Mouse (Mus musculus): ENCODE data around the gene Usp50. TPM values are rescaled to one million over a fixed set of nuclear protein-coding genes. Genes with fewer than 3 reads are reported as not detected.

The Usp50 gene
- polyA plus RNA-seq, 1 experiment from 2014 or later = 2.3 TPM

GRCm38 (mm10) chr2:126675169-126676121 lies 107.8 kb downstream of the Usp50 start:
- peak; percentile 96 for ATAC-seq (replicated peaks)
- H3K9me3 ChIP-seq = no peaks in the 10 kb centered on the region
- H3K27me3 ChIP-seq (replicated peaks) = no peaks in the 10 kb centered on the region
- H3K4me1 ChIP-seq = peaks cover 45% of the 10 kb centered on the region
- WGBS = under 1% methylated on average over 99 of the region's 99 CpGs
- H3K9ac ChIP-seq = peak overlapping the region; percentile 92
- peak overlapping the region; percentile 83 for H3K4me2 ChIP-seq
- peak overlapping the region; percentile 100 for H3K27ac ChIP-seq
- peaks cover 3% of the 10 kb centered on the region; the same call in 1 of the 2 replicates for H3K36me3 ChIP-seq (replicated peaks)
- H3K4me3 ChIP-seq = peak overlapping the region; percentile 68

GRCm38 (mm10) chr2:126674441-126675168 lies 108.7 kb downstream of the Usp50 start:
- Histone ChIP-seq H3K27me3 (replicated peaks) (no peaks in the 10 kb centered on the region), H3K27ac (peak overlapping the region; percentile 100), H3K36me3 (replicated peaks) (no peaks in the 10 kb centered on the region), H3K4me1 (peaks cover 45% of the 10 kb centered on the region), H3K9me3 (no peaks in the 10 kb centered on the region), H3K4me3 (peak overlapping the region; percentile 68), H3K4me2 (peak overlapping the region; percentile 83), H3K9ac (peak overlapping the region; percentile 92)
- WGBS = under 1% methylated on average over 63 of the region's 77 CpGs
- peak; percentile 73 for ATAC-seq (replicated peaks)

DNA sequence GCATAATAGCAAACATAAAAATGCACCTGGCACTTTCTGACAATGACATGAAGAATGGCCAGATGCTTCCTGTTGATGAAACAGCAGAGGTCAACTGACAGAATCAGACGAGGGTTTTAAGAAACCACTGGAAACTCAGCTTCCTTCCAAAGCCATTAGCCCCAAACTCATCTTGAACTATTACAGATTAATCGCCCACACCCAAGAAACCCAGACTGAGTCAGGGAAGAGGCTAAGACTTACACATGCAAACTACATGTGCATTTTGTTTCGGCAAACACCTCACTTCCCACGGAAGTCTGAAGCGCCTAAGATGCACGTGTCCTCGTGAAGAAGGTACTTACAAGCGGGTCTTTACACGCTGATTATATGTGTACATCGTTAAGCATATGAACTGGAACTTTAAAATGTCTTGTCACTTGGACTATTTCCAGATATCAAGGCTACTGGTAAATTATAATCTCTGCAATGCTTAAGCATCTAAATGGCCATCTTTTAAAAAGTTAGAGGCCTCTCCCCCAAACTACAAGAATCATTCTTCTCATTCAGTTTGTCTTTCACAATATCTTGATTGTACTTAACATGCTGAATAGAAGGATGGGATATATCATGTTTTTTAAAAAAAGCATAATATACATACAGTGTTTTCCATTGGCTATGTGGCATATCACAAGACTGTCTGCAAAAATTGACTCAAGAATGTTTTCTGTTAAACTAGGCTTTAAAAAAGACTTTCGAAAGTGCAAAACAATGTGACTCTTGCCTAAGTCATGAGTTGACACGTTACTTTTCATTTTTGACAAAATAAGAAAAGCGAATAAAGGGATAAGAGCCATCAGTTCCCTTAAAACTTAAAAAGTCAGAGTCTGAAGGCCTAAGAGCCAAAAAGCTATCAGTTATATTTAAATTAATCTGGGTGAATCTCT lies 109.7 kb downstream of the Usp50 start:
- 64% methylated on average over 13 of the region's 13 CpGs for WGBS
- H3K4me2 ChIP-seq = peak overlapping the region; percentile 83
- peak overlapping the region; percentile 68 for H3K4me3 ChIP-seq
- ATAC-seq (replicated peaks) = no peak
- H3K27me3 ChIP-seq (replicated peaks) = no peaks in the 10 kb centered on the region
- H3K9me3 ChIP-seq = no peaks in the 10 kb centered on the region
- peaks cover 45% of the 10 kb centered on the region for H3K4me1 ChIP-seq
- H3K27ac ChIP-seq = peak overlapping the region; percentile 100; the same call in 1 of the 2 replicates
- peak overlapping the region; percentile 92 for H3K9ac ChIP-seq
- H3K36me3 ChIP-seq (replicated peaks) = no peaks in the 10 kb centered on the region

DNA sequence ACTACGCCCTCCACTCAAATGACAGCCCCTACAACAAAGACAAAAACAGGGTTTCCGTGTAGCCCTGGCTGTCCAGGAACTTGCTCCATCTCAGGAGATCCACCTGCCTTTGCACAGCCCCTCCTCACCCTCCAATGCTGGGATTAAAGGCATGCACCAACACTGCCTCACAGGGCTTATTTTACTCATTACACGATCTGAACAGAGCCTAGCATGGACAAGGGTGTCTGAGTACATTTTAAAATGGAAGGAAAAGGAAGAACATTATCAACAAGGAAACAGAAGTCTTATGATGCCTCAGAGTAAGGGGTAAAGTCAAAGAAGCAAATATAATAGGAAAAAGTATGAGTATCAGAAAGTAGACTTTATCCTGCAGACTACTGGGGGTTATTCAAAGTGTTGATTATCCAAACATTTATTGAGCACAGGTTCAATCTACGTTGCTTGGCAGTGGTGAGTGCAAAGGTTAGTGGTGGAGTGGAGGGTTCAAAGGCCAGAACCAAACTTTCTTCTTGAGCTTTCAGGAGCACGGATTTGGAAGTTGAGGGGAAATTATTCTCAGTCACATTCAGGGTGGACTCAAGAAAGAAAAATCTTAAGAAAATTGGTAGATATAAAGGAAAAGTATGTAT lies 114.5 kb downstream of the Usp50 start:
- H3K27ac ChIP-seq = no peak overlapping the region
- H3K4me2 ChIP-seq = no peak overlapping the region
- WGBS = 95% methylated on average over 5 of the region's 5 CpGs
- H3K4me3 ChIP-seq = no peak overlapping the region
- ATAC-seq (replicated peaks) = no peak
- H3K9ac ChIP-seq = no peak overlapping the region
- peaks cover 25% of the 10 kb centered on the region for H3K4me1 ChIP-seq
- no peaks in the 10 kb centered on the region for H3K9me3 ChIP-seq
- H3K27me3 ChIP-seq (replicated peaks) = no peaks in the 10 kb centered on the region
- no peaks in the 10 kb centered on the region for H3K36me3 ChIP-seq (replicated peaks)

- no peak for ATAC-seq (replicated peaks)
- no peak overlapping the region for H3K9ac ChIP-seq
- H3K4me2 ChIP-seq = no peak overlapping the region
- no peaks in the 10 kb centered on the region for H3K4me1 ChIP-seq
- 92% methylated on average over 3 of the region's 3 CpGs for WGBS
- H3K9me3 ChIP-seq = no peaks in the 10 kb centered on the region
- H3K27ac ChIP-seq = no peak overlapping the region
- no peaks in the 10 kb centered on the region for H3K27me3 ChIP-seq (replicated peaks)
- H3K4me3 ChIP-seq = no peak overlapping the region
- H3K36me3 ChIP-seq (replicated peaks) = no peaks in the 10 kb centered on the region
These were observed 117.3 kb downstream of the Usp50 start for GRCm38 (mm10) chr2:126665984-126666383.

DNA sequence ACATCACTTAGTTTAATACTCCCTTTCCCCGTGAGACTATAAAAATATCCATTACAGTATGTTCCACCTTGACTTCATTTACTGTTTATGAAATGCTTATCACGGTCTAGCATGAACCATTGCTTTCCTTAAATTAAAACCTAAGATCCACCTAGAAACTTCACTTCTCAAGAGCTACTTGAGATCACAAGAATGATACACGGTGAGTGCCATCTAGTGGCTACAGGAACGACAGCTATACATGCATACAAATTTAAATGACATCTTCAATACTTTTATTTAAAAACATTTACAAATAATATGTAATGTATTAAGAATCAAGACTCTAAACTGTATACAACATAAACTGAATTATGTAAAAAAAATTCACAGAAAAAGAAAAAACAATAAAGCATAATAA lies 119.8 kb downstream of the Usp50 start:
- no peak overlapping the region for H3K4me2 ChIP-seq
- H3K27ac ChIP-seq = no peak overlapping the region
- 61% methylated on average over 4 of the region's 4 CpGs for WGBS
- H3K9me3 ChIP-seq = no peaks in the 10 kb centered on the region
- no peak overlapping the region for H3K9ac ChIP-seq
- no peaks in the 10 kb centered on the region for H3K4me1 ChIP-seq
- H3K27me3 ChIP-seq (replicated peaks) = no peaks in the 10 kb centered on the region
- 0 out of 2 replicates have a peak, but pooled peaks have one; percentile 30 for ATAC-seq (replicated peaks)
- H3K36me3 ChIP-seq (replicated peaks) = no peaks in the 10 kb centered on the region
- H3K4me3 ChIP-seq = no peak overlapping the region

Other genes starting within 250 kb of the Usp50 start
- gene Slc27a2, start 231.1 kb downstream of the Usp50 start, polyA plus RNA-seq (2015; fragmentation: Nextera tagmentation; extraction: Ambion mirVana) = 12.7 and 13.0 TPM in 2 replicates
- gene Hdc, start 164.2 kb downstream of the Usp50 start, polyA plus RNA-seq (2015; fragmentation: Nextera tagmentation; extraction: Ambion mirVana) = 1.5 and 1.8 TPM in 2 replicates
- 41.3 and 44.1 TPM in 2 replicates for gene Gabpb1, start 107.1 kb downstream of the Usp50 start, polyA plus RNA-seq (2015; fragmentation: Nextera tagmentation; extraction: Ambion mirVana)
- 28.1 and 28.4 TPM in 2 replicates for gene Usp8, start 76.1 kb downstream of the Usp50 start, polyA plus RNA-seq (2015; fragmentation: Nextera tagmentation; extraction: Ambion mirVana)
- 33.8 and 40.0 TPM in 2 replicates for gene Trpm7, start 92.8 kb upstream of the Usp50 start, polyA plus RNA-seq (2015; fragmentation: Nextera tagmentation; extraction: Ambion mirVana)
- 32.6 and 35.7 TPM in 2 replicates for gene Sppl2a, start 149.8 kb upstream of the Usp50 start, polyA plus RNA-seq (2015; fragmentation: Nextera tagmentation; extraction: Ambion mirVana)
- 10.5 and 14.0 TPM in 2 replicates for gene Ap4e1, start 225.2 kb upstream of the Usp50 start, polyA plus RNA-seq (2015; fragmentation: Nextera tagmentation; extraction: Ambion mirVana)

Measured in midbrain, embryonic 15.5 days (tissue).